Mouse (Mus musculus): ENCODE measurements at regions not wholly inside any gene's neighbourhood (a gene's known extent, or its start where the extent isn't known, plus 50 kb on each side); places are given as distances from the start of the nearest gene placed in this dataset.

GRCm38 (mm10) chr10:44826271-44826670 lies 240.7 kb upstream of the Prep start:
- no peak for TF ChIP-seq POLR2A (IDR thresholded peaks at IDR 0.05; ENCODE audit: borderline replicate concordance, extremely low read depth, insufficient read depth, insufficient read length)
- Histone ChIP-seq H3K4me2 (replicated peaks; ENCODE audit: low read depth, low read length, severe bottlenecking) (no peak overlapping the region), H3K4me1 (ENCODE audit: control insufficient read depth, insufficient read depth, low read length) (no peaks in the 10 kb centered on the region), H3K9ac (ENCODE audit: low read depth, low read length, severe bottlenecking) (no peak overlapping the region), H3K27ac (replicated peaks; ENCODE audit: low read depth, low read length) (no peak overlapping the region), H3K27me3 (ENCODE audit: control insufficient read depth, insufficient read depth, low read length) (0 out of 2 replicates have a peak, but pooled peaks cover 3% of the 10 kb centered on the region), H3K36me3 (ENCODE audit: control insufficient read depth, insufficient read depth, low read length) (no peaks in the 10 kb centered on the region), H3K9me3 (ENCODE audit: control insufficient read depth, low read length) (no peaks in the 10 kb centered on the region), H3K4me3 (replicated peaks; ENCODE audit: low read length) (no peak overlapping the region)
- no peak for ATAC-seq (ENCODE audit: low FRiP score, low read depth)
- DNase-seq (ENCODE audit: low spot score), result peak; percentile 10
- 69% methylated on average over 3 of the region's 3 CpGs for WGBS

- Histone ChIP-seq H3K4me2 (replicated peaks; ENCODE audit: low read depth, low read length, severe bottlenecking) (no peak overlapping the region), H3K27ac (replicated peaks; ENCODE audit: low read depth, low read length) (no peak overlapping the region), H3K36me3 (ENCODE audit: control insufficient read depth, insufficient read depth, low read length) (no peaks in the 10 kb centered on the region), H3K27me3 (ENCODE audit: control insufficient read depth, insufficient read depth, low read length) (no peaks in the 10 kb centered on the region), H3K9me3 (ENCODE audit: control insufficient read depth, low read length) (no peaks in the 10 kb centered on the region), H3K4me3 (replicated peaks; ENCODE audit: low read length) (no peak overlapping the region), H3K4me1 (ENCODE audit: control insufficient read depth, insufficient read depth, low read length) (no peaks in the 10 kb centered on the region), H3K9ac (ENCODE audit: low read depth, low read length, severe bottlenecking) (no peak overlapping the region)
- ATAC-seq (ENCODE audit: low FRiP score, low read depth) (no peak), DNase-seq (ENCODE audit: low spot score) (no peak)
- WGBS, result 87% methylated on average over 3 of the region's 3 CpGs
- TF ChIP-seq POLR2A (IDR thresholded peaks at IDR 0.05; ENCODE audit: borderline replicate concordance, extremely low read depth, insufficient read depth, insufficient read length), result no peak
Measured at GRCm38 (mm10) chr10:44821666-44822065, 245.3 kb upstream of the Prep start.

GRCm38 (mm10) chr10:44820379-44820778 lies 246.6 kb upstream of the Prep start:
- WGBS, result 52% methylated on average over 2 of the region's 2 CpGs
- no peak overlapping the region for H3K4me2 ChIP-seq (replicated peaks; ENCODE audit: low read depth, low read length, severe bottlenecking)

GRCm38 (mm10) chr10:44819361-44819760 lies 247.6 kb upstream of the Prep start:
- H3K4me2 ChIP-seq (replicated peaks; ENCODE audit: low read depth, low read length, severe bottlenecking), result no peak overlapping the region
- no peaks in the 10 kb centered on the region for H3K9me3 ChIP-seq (ENCODE audit: control insufficient read depth, low read length)
- TF ChIP-seq POLR2A (IDR thresholded peaks at IDR 0.05; ENCODE audit: borderline replicate concordance, extremely low read depth, insufficient read depth, insufficient read length), result no peak
- no peaks in the 10 kb centered on the region for H3K4me1 ChIP-seq (ENCODE audit: control insufficient read depth, insufficient read depth, low read length)
- no peaks in the 10 kb centered on the region for H3K36me3 ChIP-seq (ENCODE audit: control insufficient read depth, insufficient read depth, low read length)
- H3K27ac ChIP-seq (replicated peaks; ENCODE audit: low read depth, low read length), result no peak overlapping the region
- H3K9ac ChIP-seq (ENCODE audit: low read depth, low read length, severe bottlenecking), result no peak overlapping the region
- no peak for ATAC-seq (ENCODE audit: low FRiP score, low read depth)
- no peak overlapping the region for H3K4me3 ChIP-seq (replicated peaks; ENCODE audit: low read length)
- WGBS, result 92% methylated on average over 2 of the region's 2 CpGs
- H3K27me3 ChIP-seq (ENCODE audit: control insufficient read depth, insufficient read depth, low read length), result no peaks in the 10 kb centered on the region
- no peak for DNase-seq (ENCODE audit: low spot score)

More at GRCm38 (mm10) chr10:44820379-44820778, 246.6 kb upstream of the Prep start:
- no peak for ATAC-seq (ENCODE audit: low FRiP score, low read depth)
- H3K27ac ChIP-seq (replicated peaks; ENCODE audit: low read depth, low read length), result no peak overlapping the region
- no peaks in the 10 kb centered on the region for H3K27me3 ChIP-seq (ENCODE audit: control insufficient read depth, insufficient read depth, low read length)
- H3K4me3 ChIP-seq (replicated peaks; ENCODE audit: low read length), result no peak overlapping the region
- no peaks in the 10 kb centered on the region for H3K36me3 ChIP-seq (ENCODE audit: control insufficient read depth, insufficient read depth, low read length)
- no peaks in the 10 kb centered on the region for H3K4me1 ChIP-seq (ENCODE audit: control insufficient read depth, insufficient read depth, low read length)
- DNase-seq (ENCODE audit: low spot score), result no peak
- H3K9ac ChIP-seq (ENCODE audit: low read depth, low read length, severe bottlenecking), result no peak overlapping the region
- TF ChIP-seq POLR2A (IDR thresholded peaks at IDR 0.05; ENCODE audit: borderline replicate concordance, extremely low read depth, insufficient read depth, insufficient read length), result no peak
- H3K9me3 ChIP-seq (ENCODE audit: control insufficient read depth, low read length), result no peaks in the 10 kb centered on the region

GRCm38 (mm10) chr10:44818615-44819014 lies 248.4 kb upstream of the Prep start:
- Histone ChIP-seq H3K4me3 (replicated peaks; ENCODE audit: low read length) (no peak overlapping the region), H3K4me1 (ENCODE audit: control insufficient read depth, insufficient read depth, low read length) (no peaks in the 10 kb centered on the region), H3K27me3 (ENCODE audit: control insufficient read depth, insufficient read depth, low read length) (no peaks in the 10 kb centered on the region), H3K36me3 (ENCODE audit: control insufficient read depth, insufficient read depth, low read length) (no peaks in the 10 kb centered on the region), H3K4me2 (replicated peaks; ENCODE audit: low read depth, low read length, severe bottlenecking) (no peak overlapping the region), H3K9me3 (ENCODE audit: control insufficient read depth, low read length) (no peaks in the 10 kb centered on the region), H3K9ac (ENCODE audit: low read depth, low read length, severe bottlenecking) (no peak overlapping the region), H3K27ac (replicated peaks; ENCODE audit: low read depth, low read length) (no peak overlapping the region)
- 78% methylated on average over 1 of the region's 1 CpGs for WGBS
- ATAC-seq (ENCODE audit: low FRiP score, low read depth) (no peak), DNase-seq (ENCODE audit: low spot score) (no peak)
- TF ChIP-seq POLR2A (IDR thresholded peaks at IDR 0.05; ENCODE audit: borderline replicate concordance, extremely low read depth, insufficient read depth, insufficient read length), result no peak

- 0 out of 2 replicates have a peak, but pooled peaks cover 4% of the 10 kb centered on the region for H3K9me3 ChIP-seq (ENCODE audit: control insufficient read depth, low read length)
- no peak overlapping the region for H3K27ac ChIP-seq (replicated peaks; ENCODE audit: low read depth, low read length)
- 71% methylated on average over 1 of the region's 1 CpGs for WGBS
- H3K36me3 ChIP-seq (ENCODE audit: control insufficient read depth, insufficient read depth, low read length), result no peaks in the 10 kb centered on the region
- H3K4me3 ChIP-seq (replicated peaks; ENCODE audit: low read length), result no peak overlapping the region
- no peaks in the 10 kb centered on the region for H3K4me1 ChIP-seq (ENCODE audit: control insufficient read depth, insufficient read depth, low read length)
- ATAC-seq (ENCODE audit: low FRiP score, low read depth) (no peak), DNase-seq (ENCODE audit: low spot score) (no peak)
- TF ChIP-seq POLR2A (IDR thresholded peaks at IDR 0.05; ENCODE audit: borderline replicate concordance, extremely low read depth, insufficient read depth, insufficient read length), result no peak
- H3K9ac ChIP-seq (ENCODE audit: low read depth, low read length, severe bottlenecking), result no peak overlapping the region
- H3K4me2 ChIP-seq (replicated peaks; ENCODE audit: low read depth, low read length, severe bottlenecking), result no peak overlapping the region
- H3K27me3 ChIP-seq (ENCODE audit: control insufficient read depth, insufficient read depth, low read length), result no peaks in the 10 kb centered on the region
Measured at GRCm38 (mm10) chr10:44796205-44796604, 267.9 kb upstream of the Prdm1 start.

All from limb, embryonic 14.5 days (tissue).